In the genomic region with DNA sequence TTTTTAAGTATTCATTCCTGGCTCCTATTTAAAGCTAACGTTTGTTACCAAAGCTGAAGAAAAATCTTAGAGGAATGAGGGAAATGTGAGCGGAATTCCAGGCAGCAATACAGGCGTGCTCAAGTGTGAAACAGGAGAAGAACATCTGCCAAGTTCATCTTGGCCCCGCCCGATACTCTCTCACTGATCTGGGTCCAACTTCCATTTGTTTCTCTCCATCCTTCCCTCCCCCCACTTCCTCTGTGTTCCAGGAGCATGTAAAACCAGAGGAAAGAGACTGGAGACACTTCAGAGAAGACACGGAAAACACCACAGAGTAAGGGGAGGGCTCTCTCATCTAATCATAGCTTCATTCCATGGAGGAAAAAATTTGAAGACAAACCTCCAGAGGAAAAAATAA, we compare ENCODE assay signal across 10 mouse cellular contexts.
A peak's percentile ranks its signal among the peaks of the same experiment; 100 is the strongest.
DNase-seq lines count a peak whose midpoint lies in the region; ATAC-seq and TF ChIP-seq lines count a peak whose summit lies in the region.
"Had no signal": no experiment of that assay in that cellular context is flagged by ENCODE, and none has a peak within 500 bp of the region (broad histone marks: within the 10 kb centered on the region; RNA-seq: fewer than 3 reads in every experiment).

No protein-coding gene starts in this region.

- 71% methylated on average over 6 of the region's 6 CpGs for WGBS in hindbrain, embryonic 14.5 days
- WGBS in hindbrain, embryonic 12.5 days = 68% methylated on average over 6 of the region's 6 CpGs
- 13% methylated on average over 6 of the region's 6 CpGs for WGBS in lung, embryonic 16.5 days
- WGBS in liver, postnatal 0 days (ENCODE audit: insufficient replicate concordance) = 64% methylated on average over 6 of the region's 6 CpGs

- no peak for TF ChIP-seq EP300 in liver, postnatal 0 days (IDR thresholded peaks at IDR 0.05; ENCODE audit: low read depth)

- H3K27me3 ChIP-seq in hindbrain, embryonic 14.5 days (ENCODE audit: control insufficient read depth, insufficient read depth, low read length) = no peaks in the 10 kb centered on the region
- H3K27me3 ChIP-seq in hindbrain, embryonic 12.5 days = no peaks in the 10 kb centered on the region
- no peaks in the 10 kb centered on the region for H3K27me3 ChIP-seq in lung, embryonic 16.5 days (ENCODE audit: control insufficient read depth, insufficient read depth, low read depth, low read length)
- no peaks in the 10 kb centered on the region for H3K27me3 ChIP-seq in liver, postnatal 0 days (ENCODE audit: insufficient read depth, low read length)

- TF ChIP-seq CTCF in liver, postnatal 0 days (IDR thresholded peaks at IDR 0.05; ENCODE audit: low read depth) = no peak

- no peak overlapping the region for H3K9ac ChIP-seq in hindbrain, embryonic 14.5 days
- H3K9ac ChIP-seq in hindbrain, embryonic 12.5 days = no peak overlapping the region
- H3K9ac ChIP-seq in lung, embryonic 16.5 days (ENCODE audit: low read length) = no peak overlapping the region
- H3K9ac ChIP-seq in liver, postnatal 0 days (replicated peaks) = no peak overlapping the region
- H3K9ac ChIP-seq: liver, embryonic 14.5 days had no signal

- no peaks in the 10 kb centered on the region for H3K4me1 ChIP-seq in hindbrain, embryonic 14.5 days (replicated peaks; ENCODE audit: control insufficient read depth, insufficient read depth, low read length)
- H3K4me1 ChIP-seq in hindbrain, embryonic 12.5 days = no peaks in the 10 kb centered on the region
- H3K4me1 ChIP-seq in lung, embryonic 16.5 days (replicated peaks; ENCODE audit: control insufficient read depth, insufficient read depth, low read length) = peaks cover 21% of the 10 kb centered on the region
- H3K4me1 ChIP-seq in liver, postnatal 0 days (ENCODE audit: insufficient read depth) = peaks cover 2% of the 10 kb centered on the region

- H3K4me2 ChIP-seq in hindbrain, embryonic 14.5 days (replicated peaks) = no peak overlapping the region; the same call in 1 of the 2 replicates
- H3K4me2 ChIP-seq in hindbrain, embryonic 12.5 days (replicated peaks) = no peak overlapping the region
- H3K4me2 ChIP-seq in lung, embryonic 16.5 days (ENCODE audit: low read depth, low read length) = peak overlapping the region; percentile 34
- H3K4me2 ChIP-seq in liver, postnatal 0 days (ENCODE audit: low read depth, low read length) = no peak overlapping the region

- H3K36me3 ChIP-seq in hindbrain, embryonic 14.5 days (replicated peaks; ENCODE audit: control insufficient read depth, insufficient read depth) = no peaks in the 10 kb centered on the region
- no peaks in the 10 kb centered on the region for H3K36me3 ChIP-seq in hindbrain, embryonic 12.5 days
- H3K36me3 ChIP-seq in lung, embryonic 16.5 days (ENCODE audit: control insufficient read depth, insufficient read depth, low read length) = no peaks in the 10 kb centered on the region
- H3K36me3 ChIP-seq in liver, postnatal 0 days (replicated peaks; ENCODE audit: insufficient read depth, low read length) = no peaks in the 10 kb centered on the region

- H3K9me3 ChIP-seq in hindbrain, embryonic 14.5 days (ENCODE audit: control insufficient read depth, low read length) = no peaks in the 10 kb centered on the region
- H3K9me3 ChIP-seq in hindbrain, embryonic 12.5 days (replicated peaks) = no peaks in the 10 kb centered on the region
- no peaks in the 10 kb centered on the region for H3K9me3 ChIP-seq in lung, embryonic 16.5 days (ENCODE audit: control insufficient read depth, low read length)
- H3K9me3 ChIP-seq in liver, postnatal 0 days (ENCODE audit: low read length) = no peaks in the 10 kb centered on the region

- no peak overlapping the region for H3K4me3 ChIP-seq in hindbrain, embryonic 14.5 days (replicated peaks; ENCODE audit: low read length)
- no peak overlapping the region for H3K4me3 ChIP-seq in hindbrain, embryonic 12.5 days
- no peak overlapping the region for H3K4me3 ChIP-seq in lung, embryonic 16.5 days (ENCODE audit: low read length)
- no peak overlapping the region for H3K4me3 ChIP-seq in liver, postnatal 0 days (ENCODE audit: low read depth, low read length)
- H3K4me3 ChIP-seq: erythroblast, embryonic 14.5 days had no signal

- H3K27ac ChIP-seq in hindbrain, embryonic 14.5 days = peak overlapping the region; percentile 20; the same call in 1 of the 2 replicates
- no peak overlapping the region for H3K27ac ChIP-seq in hindbrain, embryonic 12.5 days
- peak overlapping the region; percentile 59 for H3K27ac ChIP-seq in lung, embryonic 16.5 days (ENCODE audit: low read length)
- H3K27ac ChIP-seq in liver, postnatal 0 days (ENCODE audit: low read depth) = no peak overlapping the region
- H3K27ac ChIP-seq: liver, embryonic 14.5 days had no signal

- no peak for ATAC-seq in hindbrain, embryonic 14.5 days (ENCODE audit: low FRiP score)
- no peak for ATAC-seq in hindbrain, embryonic 12.5 days (ENCODE audit: low FRiP score)
- peak; percentile 72 for ATAC-seq in lung, embryonic 16.5 days (ENCODE audit: low read depth)
- ATAC-seq in liver, postnatal 0 days = no peak

- DNase-seq in hindbrain, embryonic 14.5 days (ENCODE audit: low spot score) = no peak
- DNase-seq in embryo, embryonic 11 days = peak; percentile 53
- DNase-seq in heart, postnatal 4 days = peak; percentile 33
- no peak for DNase-seq in layer of hippocampus, postnatal 14 days (ENCODE audit: low spot score in 2 of 2)
- DNase-seq in adrenal gland, postnatal 4 days (ENCODE audit: low spot score in 2 of 2) = no peak
- DNase-seq in liver, postnatal 0 days = no peak

Comparison
In these comparisons a context has a peak if more than half of its experiments do, and no peak if none do; other contexts are left out.
1. H3K27ac ChIP-seq: peak in hindbrain, embryonic 14.5 days (single experiment) and lung, embryonic 16.5 days (single experiment); none in hindbrain, embryonic 12.5 days (single experiment) and liver, postnatal 0 days (single experiment).
2. DNase-seq: peak in embryo, embryonic 11 days (single experiment) and heart, postnatal 4 days (single experiment); none in hindbrain, embryonic 14.5 days (single experiment), layer of hippocampus, postnatal 14 days (0 of 2), adrenal gland, postnatal 4 days (0 of 2) and liver, postnatal 0 days (single experiment).